Mouse (Mus musculus): ENCODE measurements at regions not wholly inside any gene's neighbourhood (a gene's known extent, or its start where the extent isn't known, plus 50 kb on each side); places are given as distances from the start of the nearest gene placed in this dataset.

GRCm38 (mm10) chr13:112100592-112101420 is 187.4 kb upstream of the Ankrd55 start:
- TF ChIP-seq EP300 (IDR thresholded peaks at IDR 0.05; ENCODE audit: insufficient read depth, low read depth, low read length) (0 out of 2 replicates have a peak, but pooled peaks have one; percentile 7), CTCF (IDR thresholded peaks at IDR 0.05) (no peak), POLR2A (IDR thresholded peaks at IDR 0.05; ENCODE audit: insufficient read depth, low read depth, low read length) (peak; percentile 40; the same call in 1 of the 2 replicates)

Data from heart, adult 2 months (tissue).